Mouse (Mus musculus): ENCODE data around the gene Gm10135. TPM values are rescaled to one million over a fixed set of nuclear protein-coding genes. Genes with fewer than 3 reads are reported as not detected.
"Not testable (repeated sequence)": the region's sequence is repeated elsewhere in the genome, so short reads cannot be mapped to it uniquely, and the experiment has no call there.

Gm10135 gene
- not detected in 2 replicates for polyA plus RNA-seq (2014; fragmentation: Nextera tagmentation; extraction: Ambion mirVana)

DNA sequence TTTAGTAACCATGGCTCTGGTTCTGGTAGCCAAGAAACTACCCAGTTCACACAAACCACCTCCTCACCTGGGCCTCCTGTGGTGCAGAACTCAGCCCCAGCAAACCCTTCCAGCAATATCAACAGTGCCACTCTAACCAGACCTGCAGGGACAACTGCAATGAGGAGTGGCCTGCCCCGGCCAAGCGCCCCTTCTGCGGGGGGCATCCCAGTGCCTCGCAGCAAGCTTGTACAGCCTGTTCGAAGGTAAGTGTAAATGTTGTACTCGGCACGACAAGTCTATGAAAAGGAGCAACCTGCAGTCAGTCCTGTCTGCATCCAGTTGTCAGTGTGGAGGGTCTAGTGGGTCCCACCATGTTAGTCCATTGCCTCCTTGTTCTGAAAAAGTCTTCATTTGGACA, at the start of gene Gm10135:
Gene Gm10135 (minus strand): TSS at position 101 of the 400 bp plus-strand sequence.
- Histone ChIP-seq H3K27me3 (ENCODE audit: control insufficient read depth, insufficient read depth, low read length) (no peaks in the 10 kb centered on the region), H3K4me3 (ENCODE audit: low read depth, low read length) (no peak within 1 kb of the TSS), H3K4me1 (ENCODE audit: control insufficient read depth, insufficient read depth, low read length) (no peaks in the 10 kb centered on the region), H3K4me2 (ENCODE audit: low read depth, low read length) (no peak within 1 kb of the TSS), H3K27ac (ENCODE audit: low read depth, low read length) (no peak within 1 kb of the TSS), H3K9me3 (ENCODE audit: control insufficient read depth, low read length) (no peaks in the 10 kb centered on the region), H3K36me3 (ENCODE audit: control insufficient read depth, insufficient read depth, low read length) (peaks cover 15% of the 10 kb centered on the region), H3K9ac (replicated peaks; ENCODE audit: low read depth, low read length) (no peak within 1 kb of the TSS)
- no peak for ATAC-seq (ENCODE audit: low read depth)
- WGBS, result 97% methylated on average over 7 of the region's 7 CpGs

DNA sequence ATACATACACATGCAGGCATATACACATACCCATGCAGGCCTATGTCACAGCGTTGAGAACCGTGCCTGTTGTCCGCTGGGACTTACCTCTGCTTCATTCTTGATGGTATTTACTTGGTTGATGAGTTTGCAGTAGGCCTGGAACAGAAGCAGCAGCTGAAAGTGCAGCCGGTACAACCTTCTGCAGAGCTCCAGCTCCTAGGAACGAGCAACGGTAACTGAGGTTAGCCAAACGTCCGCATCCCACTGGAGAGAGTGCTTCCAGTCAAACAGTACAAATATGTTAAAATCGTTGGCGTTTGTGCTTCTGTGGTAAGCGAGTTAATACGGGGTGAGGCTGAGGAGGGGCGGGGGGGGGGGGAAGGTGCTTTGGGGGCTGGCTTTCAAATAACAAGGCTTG, 49.3 kb upstream of the Gm10135 start:
- Histone ChIP-seq H3K9ac (replicated peaks; ENCODE audit: low read depth, low read length) (no peak overlapping the region), H3K4me1 (ENCODE audit: control insufficient read depth, insufficient read depth, low read length) (no peaks in the 10 kb centered on the region), H3K27me3 (ENCODE audit: control insufficient read depth, insufficient read depth, low read length) (no peaks in the 10 kb centered on the region), H3K36me3 (ENCODE audit: control insufficient read depth, insufficient read depth, low read length) (peaks cover 12% of the 10 kb centered on the region), H3K27ac (ENCODE audit: low read depth, low read length) (no peak overlapping the region), H3K9me3 (ENCODE audit: control insufficient read depth, low read length) (no peaks in the 10 kb centered on the region), H3K4me2 (ENCODE audit: low read depth, low read length) (no peak overlapping the region), H3K4me3 (ENCODE audit: low read depth, low read length) (no peak overlapping the region)
- 95% methylated on average over 13 of the region's 13 CpGs for WGBS
- no peak for ATAC-seq (ENCODE audit: low read depth)

GRCm38 (mm10) chr5:73014745-73015144, 40.2 kb upstream of the Gm10135 start:
- no peak for ATAC-seq (ENCODE audit: low read depth)
- 38% methylated on average over 9 of the region's 9 CpGs for WGBS
- Histone ChIP-seq H3K36me3 (ENCODE audit: control insufficient read depth, insufficient read depth, low read length) (no peaks in the 10 kb centered on the region), H3K27me3 (ENCODE audit: control insufficient read depth, insufficient read depth, low read length) (no peaks in the 10 kb centered on the region), H3K4me3 (ENCODE audit: low read depth, low read length) (no peak overlapping the region), H3K9ac (replicated peaks; ENCODE audit: low read depth, low read length) (no peak overlapping the region), H3K27ac (ENCODE audit: low read depth, low read length) (no peak overlapping the region), H3K4me1 (ENCODE audit: control insufficient read depth, insufficient read depth, low read length) (no peaks in the 10 kb centered on the region), H3K9me3 (ENCODE audit: control insufficient read depth, low read length) (no peaks in the 10 kb centered on the region), H3K4me2 (ENCODE audit: low read depth, low read length) (no peak overlapping the region)

DNA sequence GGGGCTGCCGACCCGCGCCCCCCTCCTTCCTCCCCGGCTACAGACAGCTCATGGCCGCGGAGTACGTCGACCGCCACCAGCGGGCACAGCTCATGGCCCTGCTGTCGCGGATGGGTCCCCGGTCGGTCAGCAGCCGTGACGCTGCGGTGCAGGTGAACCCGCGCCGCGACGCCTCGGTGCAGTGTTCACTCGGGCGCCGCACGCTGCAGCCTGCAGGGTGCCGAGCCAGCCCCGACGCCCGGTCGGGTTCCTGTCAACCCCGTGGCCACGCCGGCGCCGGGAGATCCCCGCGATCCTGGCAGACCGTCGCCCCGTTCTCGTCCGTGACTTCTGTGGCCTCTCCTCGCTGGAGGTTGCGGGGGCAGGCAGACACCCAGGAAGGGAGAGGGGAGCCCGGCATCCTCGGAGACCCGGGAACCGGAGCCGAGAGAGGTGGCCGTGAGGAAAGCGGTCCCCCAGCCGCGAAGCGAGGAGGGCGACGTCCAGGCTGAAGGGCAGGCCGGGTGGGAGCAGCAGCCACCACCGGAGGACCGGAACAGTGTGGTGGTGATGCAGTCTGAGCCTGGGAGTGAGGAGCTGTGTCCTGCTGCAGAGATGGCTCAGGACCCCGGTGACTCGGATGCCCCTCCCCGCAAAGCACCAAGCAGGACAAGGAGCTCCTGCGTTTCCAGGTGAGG, 39.2 kb upstream of the Gm10135 start:
- H3K27ac ChIP-seq (ENCODE audit: low read depth, low read length); H3K27me3 ChIP-seq (ENCODE audit: control insufficient read depth, insufficient read depth, low read length); H3K4me1 ChIP-seq (ENCODE audit: control insufficient read depth, insufficient read depth, low read length); H3K9me3 ChIP-seq (ENCODE audit: control insufficient read depth, low read length); H3K9ac ChIP-seq (replicated peaks; ENCODE audit: low read depth, low read length); H3K36me3 ChIP-seq (ENCODE audit: control insufficient read depth, insufficient read depth, low read length): not testable (repeated sequence)
- Histone ChIP-seq H3K4me3 (ENCODE audit: low read depth, low read length) (peak overlapping the region; percentile 27; the same call in 1 of the 2 replicates), H3K4me2 (ENCODE audit: low read depth, low read length) (peak overlapping the region; percentile 46)
- WGBS, result 4% methylated on average over 33 of the region's 65 CpGs
- peak; percentile 76 for ATAC-seq (ENCODE audit: low read depth)

GRCm38 (mm10) chr5:73012884-73013610, 38.5 kb upstream of the Gm10135 start:
- not testable (repeated sequence) for H3K9me3 ChIP-seq (ENCODE audit: control insufficient read depth, low read length); H3K4me1 ChIP-seq (ENCODE audit: control insufficient read depth, insufficient read depth, low read length); H3K27ac ChIP-seq (ENCODE audit: low read depth, low read length); H3K9ac ChIP-seq (replicated peaks; ENCODE audit: low read depth, low read length); H3K4me3 ChIP-seq (ENCODE audit: low read depth, low read length); H3K27me3 ChIP-seq (ENCODE audit: control insufficient read depth, insufficient read depth, low read length); H3K36me3 ChIP-seq (ENCODE audit: control insufficient read depth, insufficient read depth, low read length)
- WGBS, result 23% methylated on average over 23 of the region's 27 CpGs
- peak overlapping the region; percentile 46 for H3K4me2 ChIP-seq (ENCODE audit: low read depth, low read length)
- ATAC-seq (ENCODE audit: low read depth), result peak; percentile 48

DNA sequence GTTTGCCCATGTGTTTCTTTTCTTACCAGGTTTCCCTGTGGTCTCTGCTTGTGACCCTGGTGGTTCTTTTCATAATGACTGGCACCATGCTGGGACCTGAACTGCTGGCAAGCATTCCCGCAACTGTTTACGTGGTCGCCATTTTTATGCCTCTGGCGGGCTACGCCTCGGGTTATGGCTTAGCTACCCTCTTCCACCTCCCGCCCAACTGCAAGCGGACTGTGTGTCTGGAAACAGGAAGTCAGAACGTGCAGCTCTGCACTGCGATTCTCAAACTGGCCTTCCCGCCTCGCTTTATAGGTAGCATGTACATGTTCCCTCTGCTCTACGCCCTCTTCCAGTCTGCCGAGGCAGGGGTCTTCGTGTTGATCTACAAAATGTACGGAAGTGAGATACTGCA, 37.3 kb upstream of the Gm10135 start:
- not testable (repeated sequence) for ATAC-seq (ENCODE audit: low read depth); H3K36me3 ChIP-seq (ENCODE audit: control insufficient read depth, insufficient read depth, low read length); H3K4me3 ChIP-seq (ENCODE audit: low read depth, low read length); H3K9ac ChIP-seq (replicated peaks; ENCODE audit: low read depth, low read length); H3K27ac ChIP-seq (ENCODE audit: low read depth, low read length); H3K27me3 ChIP-seq (ENCODE audit: control insufficient read depth, insufficient read depth, low read length); H3K9me3 ChIP-seq (ENCODE audit: control insufficient read depth, low read length); H3K4me2 ChIP-seq (ENCODE audit: low read depth, low read length); H3K4me1 ChIP-seq (ENCODE audit: control insufficient read depth, insufficient read depth, low read length)
- 86% methylated on average over 14 of the region's 16 CpGs for WGBS

GRCm38 (mm10) chr5:73008230-73008629, 33.7 kb upstream of the Gm10135 start:
- not testable (repeated sequence) for H3K9ac ChIP-seq (replicated peaks; ENCODE audit: low read depth, low read length); ATAC-seq (ENCODE audit: low read depth); H3K4me3 ChIP-seq (ENCODE audit: low read depth, low read length); H3K27me3 ChIP-seq (ENCODE audit: control insufficient read depth, insufficient read depth, low read length); H3K4me1 ChIP-seq (ENCODE audit: control insufficient read depth, insufficient read depth, low read length); H3K36me3 ChIP-seq (ENCODE audit: control insufficient read depth, insufficient read depth, low read length); H3K4me2 ChIP-seq (ENCODE audit: low read depth, low read length); H3K9me3 ChIP-seq (ENCODE audit: control insufficient read depth, low read length); H3K27ac ChIP-seq (ENCODE audit: low read depth, low read length)
- 36% methylated on average over 8 of the region's 8 CpGs for WGBS

- WGBS, result 50% methylated on average over 5 of the region's 5 CpGs
- H3K4me2 ChIP-seq (ENCODE audit: low read depth, low read length), result peak overlapping the region; percentile 54
- H3K36me3 ChIP-seq (ENCODE audit: control insufficient read depth, insufficient read depth, low read length), result no peaks in the 10 kb centered on the region
- no peak; the same call in none of the 2 replicates for ATAC-seq (ENCODE audit: low read depth)
- H3K4me3 ChIP-seq (ENCODE audit: low read depth, low read length), result peak overlapping the region; percentile 42
- peak overlapping the region; percentile 46; the same call in 1 of the 2 replicates for H3K9ac ChIP-seq (replicated peaks; ENCODE audit: low read depth, low read length)
- no peaks in the 10 kb centered on the region for H3K27me3 ChIP-seq (ENCODE audit: control insufficient read depth, insufficient read depth, low read length)
- H3K27ac ChIP-seq (ENCODE audit: low read depth, low read length), result no peak overlapping the region
- no peaks in the 10 kb centered on the region for H3K4me1 ChIP-seq (ENCODE audit: control insufficient read depth, insufficient read depth, low read length)
- H3K9me3 ChIP-seq (ENCODE audit: control insufficient read depth, low read length), result no peaks in the 10 kb centered on the region
Observed at GRCm38 (mm10) chr5:73007582-73007959, 33.1 kb upstream of the Gm10135 start.

- no peak within 1 kb of the TSS for H3K27ac ChIP-seq (ENCODE audit: low read depth, low read length)
- peak within 1 kb of the TSS; percentile 54 for H3K4me2 ChIP-seq (ENCODE audit: low read depth, low read length)
- peak within 1 kb of the TSS; percentile 42 for H3K4me3 ChIP-seq (ENCODE audit: low read depth, low read length)
- H3K4me1 ChIP-seq (ENCODE audit: control insufficient read depth, insufficient read depth, low read length), result no peaks in the 10 kb centered on the region
- H3K36me3 ChIP-seq (ENCODE audit: control insufficient read depth, insufficient read depth, low read length), result no peaks in the 10 kb centered on the region
- WGBS, result 8% methylated on average over 65 of the region's 65 CpGs
- ATAC-seq (ENCODE audit: low read depth), result peak; percentile 94
- peak within 1 kb of the TSS; percentile 46 for H3K9ac ChIP-seq (replicated peaks; ENCODE audit: low read depth, low read length)
- H3K27me3 ChIP-seq (ENCODE audit: control insufficient read depth, insufficient read depth, low read length), result no peaks in the 10 kb centered on the region
- H3K9me3 ChIP-seq (ENCODE audit: control insufficient read depth, low read length), result no peaks in the 10 kb centered on the region
Observed at GRCm38 (mm10) chr5:73006784-73007581, 32.5 kb upstream of the Gm10135 start, which contains the start of gene Slc10a4. Slc10a4 (plus strand) TSS chr5:73006883.

All from neural tube, embryonic 14.5 days (tissue).